Mouse (Mus musculus): ENCODE data around the gene Osbpl10.

Gene Osbpl10

DNA sequence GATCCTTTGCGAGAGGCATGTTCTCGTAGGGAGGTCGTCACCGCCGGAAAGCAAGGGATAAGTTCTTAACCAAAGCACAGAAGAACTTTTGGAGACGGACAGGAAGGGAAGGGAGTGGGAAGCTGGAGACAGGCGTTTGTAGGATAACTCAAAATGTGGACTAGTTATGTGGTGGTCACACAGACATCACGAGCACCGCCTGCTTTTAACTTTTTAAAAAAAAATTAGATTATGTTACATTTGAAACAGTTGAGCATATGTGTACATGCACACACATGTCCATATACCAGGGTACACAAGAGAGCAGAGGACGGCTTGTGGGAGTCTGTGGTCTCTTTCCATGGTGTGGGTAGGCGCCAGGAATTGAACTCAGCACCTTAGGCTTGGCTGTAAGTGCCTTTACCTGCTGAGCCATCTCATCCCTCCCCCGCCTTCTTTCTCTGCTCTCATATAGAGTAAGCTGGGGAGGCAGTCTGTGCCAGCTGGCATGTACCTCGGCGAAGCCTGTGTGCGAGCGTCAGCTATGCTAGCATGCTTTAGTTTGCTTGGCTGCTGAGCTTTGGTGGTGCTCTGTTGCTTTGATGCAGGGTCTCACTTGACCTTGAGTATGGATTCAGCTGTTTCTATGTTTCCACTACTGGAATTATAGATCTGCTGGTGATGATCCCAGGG is 4.5 kb downstream of the Osbpl10 start, which contains the start of gene Rps27rt:
Gene Rps27rt, minus strand, starts transcription at position 51 of the 672 bp plus-strand sequence.
- DNase-seq (ENCODE audit: low read depth, low spot score) = no peak

- no peak for DNase-seq (ENCODE audit: low read depth, low spot score)
Measured at GRCm38 (mm10) chr9:114985741-114986140, 7.4 kb downstream of the Osbpl10 start.

- no peak for DNase-seq (ENCODE audit: low read depth, low spot score)
Measured at GRCm38 (mm10) chr9:114986361-114986760, 8.0 kb downstream of the Osbpl10 start.

DNA sequence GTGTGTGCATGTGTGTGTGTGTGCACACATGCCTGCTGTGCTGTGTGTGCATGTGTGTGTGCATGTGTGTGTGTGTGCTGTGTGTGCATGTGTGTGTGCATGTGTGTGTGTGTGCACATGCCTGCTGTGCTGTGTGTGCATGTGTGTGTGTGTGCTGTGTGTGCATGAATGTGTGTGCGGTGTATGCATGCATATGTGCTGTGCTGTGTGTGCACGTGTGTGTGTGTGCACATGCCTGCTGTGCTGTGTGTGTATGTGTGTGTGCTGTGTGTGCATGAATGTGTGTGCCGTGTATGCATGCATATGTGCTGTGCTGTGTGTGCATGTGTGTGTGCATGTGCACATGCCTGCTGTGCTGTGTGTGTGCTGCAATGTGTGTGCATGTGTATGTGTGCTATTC is 9.7 kb downstream of the Osbpl10 start:
- no peak for DNase-seq (ENCODE audit: low read depth, low spot score)

DNA sequence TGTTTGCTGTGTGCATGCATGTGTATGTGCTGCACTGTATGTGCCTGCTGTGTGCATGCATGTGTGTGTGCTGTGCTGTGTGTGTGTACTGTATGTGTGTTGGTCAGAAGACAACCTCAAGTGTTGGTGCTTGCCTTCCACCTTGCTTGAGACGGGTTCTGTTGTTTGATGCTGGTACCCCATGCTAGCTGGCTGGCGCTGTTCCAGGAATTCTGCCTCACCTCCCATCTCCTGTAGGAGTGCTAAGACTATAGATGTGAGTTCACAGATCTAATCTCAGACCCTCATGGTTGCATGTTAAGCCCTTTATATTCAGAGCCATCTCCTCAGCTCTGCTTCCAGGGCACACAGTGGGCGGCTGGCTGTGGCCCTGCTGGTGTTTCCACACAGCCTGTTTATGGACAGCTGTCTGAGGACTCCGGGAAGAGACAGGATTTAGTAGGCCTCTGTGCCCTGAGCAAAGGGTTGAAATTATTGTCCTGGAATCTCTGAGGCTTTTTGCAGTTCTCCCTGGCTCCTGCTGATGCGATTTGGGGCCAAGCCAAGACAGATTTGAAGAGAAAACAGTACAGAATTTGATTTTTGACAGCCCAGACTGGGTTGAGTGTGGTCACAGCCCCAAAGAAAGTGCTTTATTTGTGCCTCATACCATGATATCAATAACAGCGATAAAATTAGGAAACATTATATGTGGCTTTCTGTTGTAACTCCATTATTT is 10.4 kb downstream of the Osbpl10 start:
- no peak for DNase-seq (ENCODE audit: low read depth, low spot score)

DNA sequence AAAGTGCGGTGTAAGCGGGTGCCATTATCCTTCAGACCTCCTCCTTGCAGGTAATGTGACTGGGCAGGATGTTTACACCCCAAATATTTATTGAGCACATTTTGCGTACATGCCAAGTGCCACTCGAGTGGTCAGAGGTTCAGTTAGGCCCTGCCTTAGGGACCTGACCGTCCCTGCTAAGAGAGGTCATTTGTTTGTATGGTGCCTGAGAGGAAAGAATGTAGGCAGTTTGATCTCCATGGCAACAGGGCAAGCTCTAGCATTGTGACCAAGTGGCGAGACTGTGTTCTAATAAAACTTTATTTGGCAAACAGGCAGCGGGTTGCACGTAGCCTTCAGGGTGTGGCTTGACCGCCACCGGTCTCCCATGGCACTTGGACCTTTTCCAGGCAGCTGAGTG is 12.1 kb downstream of the Osbpl10 start:
- no peak for DNase-seq (ENCODE audit: low read depth, low spot score)

DNA sequence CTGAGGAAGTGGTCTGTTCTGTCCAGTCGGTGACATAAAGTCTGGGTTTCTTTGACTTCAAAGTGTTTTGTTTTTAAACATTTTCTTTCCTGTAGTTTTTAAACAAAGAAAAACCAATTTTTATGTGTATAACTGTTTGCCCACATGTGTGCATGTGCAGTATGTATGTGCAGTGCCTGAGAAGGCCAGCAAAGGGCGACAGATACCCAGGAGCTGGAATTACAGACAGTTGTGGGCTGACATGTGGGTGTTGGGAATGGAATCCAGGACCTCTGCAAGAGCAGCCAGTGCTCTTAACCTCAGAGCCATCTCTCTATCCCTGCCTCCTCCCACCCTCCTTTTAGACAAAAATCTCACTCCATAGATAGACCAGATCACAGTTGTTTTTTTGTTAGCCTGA is 14.2 kb downstream of the Osbpl10 start:
- no peak for DNase-seq (ENCODE audit: low read depth, low spot score)

DNA sequence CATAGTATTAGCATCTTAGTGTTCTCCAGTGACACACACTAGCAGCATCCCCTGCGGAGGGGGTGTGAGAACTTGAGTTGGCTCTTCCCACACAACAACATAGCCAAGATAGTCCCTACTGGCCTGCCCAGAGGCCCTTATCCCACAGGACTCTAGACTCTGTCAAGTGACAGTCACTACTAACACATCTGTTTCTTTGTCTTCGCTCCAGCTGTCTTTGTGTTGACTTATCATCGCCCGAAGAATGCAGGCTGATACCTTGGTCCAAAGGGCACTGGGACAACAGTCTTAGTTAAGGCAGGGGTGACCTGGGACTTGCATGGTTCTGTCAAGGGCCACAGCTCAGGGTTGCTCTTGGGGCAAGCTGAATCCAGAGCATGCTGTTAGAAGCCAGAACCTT is 16.9 kb downstream of the Osbpl10 start:
- DNase-seq (ENCODE audit: low read depth, low spot score) = no peak

DNA sequence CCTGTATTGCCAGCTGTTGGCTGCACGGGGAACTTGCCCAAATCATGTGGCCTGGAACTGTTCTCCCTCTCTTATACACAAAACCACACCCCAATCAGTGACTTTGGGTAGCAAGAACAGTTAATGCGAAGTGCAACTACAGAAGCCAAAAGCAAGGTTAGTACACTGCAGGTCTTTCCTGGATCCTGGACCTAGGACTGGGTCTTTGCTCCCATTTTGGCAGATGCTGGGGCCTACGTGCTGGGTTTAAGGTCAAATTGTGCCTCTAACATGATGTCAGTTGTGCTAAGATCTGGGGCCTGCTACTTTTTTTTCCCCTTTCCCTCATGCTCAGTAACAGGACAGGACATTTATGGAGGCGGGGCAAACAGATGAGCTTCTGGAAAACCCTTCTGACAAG is 17.3 kb downstream of the Osbpl10 start:
- no peak for DNase-seq (ENCODE audit: low read depth, low spot score)

- no peak for DNase-seq (ENCODE audit: low read depth, low spot score)
Measured at GRCm38 (mm10) chr9:114996489-114996888, 18.1 kb downstream of the Osbpl10 start.

DNA sequence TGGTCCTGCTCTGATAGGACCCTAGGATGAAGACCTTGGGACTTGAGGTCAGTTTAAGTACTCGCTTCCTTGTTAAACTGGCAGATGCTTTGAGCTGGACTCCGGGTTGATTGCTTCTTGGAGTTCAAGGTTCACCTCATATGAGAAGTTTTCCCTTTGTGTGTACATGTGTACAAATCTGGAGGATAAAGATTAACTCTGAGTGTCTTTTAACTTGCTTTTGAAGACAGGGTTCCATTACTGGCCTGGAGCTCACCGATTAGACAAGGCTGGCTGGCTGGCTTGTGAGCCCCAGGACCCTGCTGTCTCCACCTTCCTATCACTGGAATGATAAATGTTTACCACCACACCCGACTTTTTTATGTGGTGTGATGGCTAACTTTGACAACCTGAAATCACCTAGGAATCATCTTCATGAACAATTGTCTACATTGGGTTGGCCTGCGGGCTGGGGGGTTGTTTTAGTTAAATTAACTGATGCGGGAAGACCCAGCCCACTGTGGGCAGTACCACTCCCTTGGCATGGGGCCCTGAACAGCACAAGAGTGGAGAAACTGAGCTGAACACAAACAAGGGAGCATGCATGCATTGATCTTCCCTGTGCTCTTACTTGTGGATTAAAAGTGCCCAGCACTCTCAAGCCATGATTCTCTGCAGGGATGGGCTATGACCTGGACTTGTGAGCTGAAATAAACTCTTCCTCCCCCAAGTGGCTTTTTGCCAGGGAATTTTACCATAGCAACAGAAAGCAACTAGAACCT is 20.8 kb downstream of the Osbpl10 start:
- DNase-seq (ENCODE audit: low read depth, low spot score) = no peak

GRCm38 (mm10) chr9:114999771-115000146 is 21.4 kb downstream of the Osbpl10 start:
- no peak for DNase-seq (ENCODE audit: low read depth, low spot score)

- DNase-seq (ENCODE audit: low read depth, low spot score) = no peak
Measured at GRCm38 (mm10) chr9:115005446-115005845, 27.1 kb downstream of the Osbpl10 start.

- no peak for DNase-seq (ENCODE audit: low read depth, low spot score)
Measured at GRCm38 (mm10) chr9:115007776-115008175, 29.4 kb downstream of the Osbpl10 start.

DNA sequence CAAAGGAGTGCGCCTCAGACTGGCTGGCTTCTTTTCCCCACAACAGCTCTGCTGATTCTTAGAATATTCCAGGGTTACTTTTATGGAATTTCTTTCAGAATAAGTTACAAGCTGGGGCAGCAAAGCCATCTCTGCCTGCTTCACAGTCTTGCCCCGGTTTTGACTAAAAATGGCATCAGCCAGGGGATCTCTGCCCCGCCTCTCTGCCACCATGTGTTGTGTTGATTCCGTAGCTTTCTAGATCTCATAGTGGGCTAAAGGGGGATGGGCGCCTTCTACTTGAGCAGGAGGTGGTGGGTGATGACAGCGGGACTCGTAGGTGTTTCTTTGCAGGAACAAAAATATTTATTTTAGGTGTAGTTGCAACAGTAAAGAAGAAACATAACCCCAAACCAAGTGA is 29.8 kb downstream of the Osbpl10 start:
- DNase-seq (ENCODE audit: low read depth, low spot score) = no peak

- DNase-seq (ENCODE audit: low read depth, low spot score) = no peak
Measured at GRCm38 (mm10) chr9:115012367-115012766, 34.0 kb downstream of the Osbpl10 start.

DNA sequence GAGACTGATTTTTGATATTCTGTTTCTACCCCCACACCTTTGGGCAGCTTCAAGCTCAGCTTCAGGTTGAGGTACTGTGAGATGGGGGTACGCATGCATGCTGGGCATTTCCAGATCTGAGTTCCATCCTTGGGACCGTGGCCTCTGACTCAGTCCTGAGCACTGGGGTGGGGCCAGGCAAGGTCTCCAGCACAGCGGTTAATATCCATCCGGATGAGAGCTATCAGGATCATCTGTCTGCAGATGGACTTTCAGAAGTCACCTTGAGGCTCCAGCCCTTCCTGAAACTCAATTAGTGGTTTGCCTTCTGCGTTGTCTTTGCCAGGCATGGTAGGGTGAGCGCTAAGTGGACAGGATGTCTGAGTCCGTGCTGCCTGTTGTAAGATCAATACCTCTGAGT is 41.8 kb downstream of the Osbpl10 start:
- no peak for DNase-seq (ENCODE audit: low read depth, low spot score)

DNA sequence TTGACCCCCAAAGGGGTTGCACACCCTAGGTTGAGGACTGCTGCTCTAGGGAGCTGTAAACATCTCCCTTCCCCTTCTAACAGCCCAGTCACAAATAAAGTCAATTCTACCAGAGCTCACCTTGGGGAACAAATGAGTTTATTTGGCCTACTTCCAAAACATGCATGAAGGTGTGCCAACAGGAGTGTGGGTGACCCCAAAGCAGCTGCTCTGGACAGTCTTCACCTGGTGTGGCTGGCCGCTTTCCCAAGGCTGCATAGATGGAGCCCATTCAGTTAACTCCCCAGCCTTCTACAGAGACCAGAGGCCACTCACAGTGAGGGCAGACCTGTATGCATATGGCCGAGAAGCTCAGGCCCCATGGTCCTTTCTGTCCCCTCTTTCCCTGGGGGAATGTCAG is 43.0 kb downstream of the Osbpl10 start:
- no peak for DNase-seq (ENCODE audit: low read depth, low spot score)

- no peak for DNase-seq (ENCODE audit: low read depth, low spot score)
Measured at GRCm38 (mm10) chr9:115023137-115023536, 44.8 kb downstream of the Osbpl10 start.

GRCm38 (mm10) chr9:115023708-115024383 is 45.5 kb downstream of the Osbpl10 start:
- no peak for DNase-seq (ENCODE audit: low read depth, low spot score)

DNA sequence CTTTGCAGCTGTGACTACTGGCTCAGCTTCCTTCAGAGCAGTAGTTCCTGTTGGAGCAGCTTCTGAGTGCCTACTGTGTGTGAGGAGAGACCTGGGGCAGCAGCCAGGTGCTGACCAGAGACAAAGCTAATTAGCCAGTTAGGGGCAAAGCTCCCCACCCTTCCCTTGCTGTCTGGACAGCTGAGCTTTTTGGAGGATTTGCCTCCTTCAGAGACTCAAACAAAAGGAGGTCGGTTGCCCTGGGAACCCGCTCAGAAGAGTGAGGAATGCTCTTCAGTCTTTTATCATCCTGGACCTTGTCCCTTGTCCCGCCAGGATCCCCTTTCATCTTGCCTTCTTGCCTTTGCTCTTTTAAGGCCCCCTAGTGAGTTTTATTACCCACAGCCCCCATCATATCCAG is 50.9 kb downstream of the Osbpl10 start:
- DNase-seq (ENCODE audit: low read depth, low spot score) = no peak

DNA sequence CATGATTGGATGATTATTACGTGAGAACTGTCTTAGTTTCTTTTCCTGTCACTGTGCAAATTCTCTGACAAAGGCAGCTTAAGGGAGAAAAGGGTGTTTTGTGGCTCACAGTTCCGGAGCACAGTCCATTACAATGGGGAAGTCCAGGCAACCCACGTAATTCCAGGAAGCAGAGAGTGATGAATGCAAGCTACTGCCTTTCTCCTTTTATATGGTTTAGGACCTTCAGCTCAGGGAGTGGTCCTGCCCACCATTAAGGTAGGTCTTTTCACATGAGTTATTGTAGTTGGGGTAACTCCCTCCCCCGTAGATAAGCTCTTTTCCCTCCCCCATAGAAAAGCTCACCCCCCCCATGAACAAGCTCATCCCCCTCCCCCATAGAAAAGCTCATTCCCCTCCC is 52.2 kb downstream of the Osbpl10 start:
- no peak for DNase-seq (ENCODE audit: low read depth, low spot score)

Measured in retina, postnatal 7 days (tissue).